Mouse (Mus musculus) mouse embryonic stem cell (cell line): Measurements from ENCODE around the gene Dnajb13.

ENCODE experiments used
- in situ Hi-C, 2 experiments: fragments of 300-500 bp; cut with MboI; formaldehyde crosslinking; loops; 1 replicate in 1 of 2; 3 replicates in 1 of 2; pipeline ENCODE4 v1.14.3; 2019 to 2020; ENCODE audit warnings: low sequenced_read_pairs in 2 of 2, low pct_unique_long_range_greater_than_20kb in 1 of 2, mixed read lengths in 1 of 2; ENCODE audit not compliant: unreplicated experiment in 1 of 2

The Dnajb13 gene

GRCm38 (mm10) chr7:100514573-100514972, at the start of gene Dnajb13:
Dnajb13 (minus strand) TSS chr7:100514960.
- in situ Hi-C loops = no loop called here

- in situ Hi-C loops = no loop called here
These were observed 47.3 kb upstream of the Dnajb13 start for GRCm38 (mm10) chr7:100561861-100562587.

GRCm38 (mm10) chr7:100559331-100559730, 44.6 kb upstream of the Dnajb13 start:
- in situ Hi-C loops = no loop called here

- in situ Hi-C loops = no loop called here
These were observed 42.5 kb upstream of the Dnajb13 start for GRCm38 (mm10) chr7:100557241-100557640.

GRCm38 (mm10) chr7:100555431-100555951, 40.7 kb upstream of the Dnajb13 start:
- in situ Hi-C loops = no loop called here

DNA sequence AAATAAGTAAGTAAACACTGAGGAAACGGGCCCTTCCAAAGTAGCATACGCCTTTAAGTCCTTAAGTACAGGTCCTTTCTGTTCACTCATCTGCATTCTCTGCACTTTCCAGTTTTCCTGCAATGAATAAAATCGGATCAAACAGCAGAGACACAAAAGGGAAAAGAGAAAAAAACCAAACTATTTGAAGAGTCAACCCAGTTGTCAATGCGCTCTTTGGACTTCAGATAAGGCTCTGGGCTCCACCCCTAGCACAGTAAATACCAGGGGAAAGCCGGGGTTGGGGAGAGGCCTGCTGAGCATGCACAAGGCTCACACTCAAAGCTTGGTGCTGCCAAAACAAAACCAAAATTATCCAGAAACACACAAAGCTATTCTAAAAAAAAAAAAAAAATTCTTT, 40.2 kb upstream of the Dnajb13 start:
- in situ Hi-C loops = no loop called here

- in situ Hi-C loops = no loop called here
These were observed 35.7 kb upstream of the Dnajb13 start for GRCm38 (mm10) chr7:100550338-100551007.

- in situ Hi-C loops = no loop called here
These were observed 35.0 kb upstream of the Dnajb13 start for GRCm38 (mm10) chr7:100549796-100550195.

GRCm38 (mm10) chr7:100547631-100548030, 32.9 kb upstream of the Dnajb13 start:
- in situ Hi-C loops = no loop called here

GRCm38 (mm10) chr7:100544437-100544836, 29.7 kb upstream of the Dnajb13 start:
- in situ Hi-C loops = no loop called here

- in situ Hi-C loops = no loop called here
These were observed 24.8 kb upstream of the Dnajb13 start for GRCm38 (mm10) chr7:100539516-100539915.

- in situ Hi-C loops = no loop called here
These were observed 22.8 kb upstream of the Dnajb13 start for GRCm38 (mm10) chr7:100537519-100537902.

DNA sequence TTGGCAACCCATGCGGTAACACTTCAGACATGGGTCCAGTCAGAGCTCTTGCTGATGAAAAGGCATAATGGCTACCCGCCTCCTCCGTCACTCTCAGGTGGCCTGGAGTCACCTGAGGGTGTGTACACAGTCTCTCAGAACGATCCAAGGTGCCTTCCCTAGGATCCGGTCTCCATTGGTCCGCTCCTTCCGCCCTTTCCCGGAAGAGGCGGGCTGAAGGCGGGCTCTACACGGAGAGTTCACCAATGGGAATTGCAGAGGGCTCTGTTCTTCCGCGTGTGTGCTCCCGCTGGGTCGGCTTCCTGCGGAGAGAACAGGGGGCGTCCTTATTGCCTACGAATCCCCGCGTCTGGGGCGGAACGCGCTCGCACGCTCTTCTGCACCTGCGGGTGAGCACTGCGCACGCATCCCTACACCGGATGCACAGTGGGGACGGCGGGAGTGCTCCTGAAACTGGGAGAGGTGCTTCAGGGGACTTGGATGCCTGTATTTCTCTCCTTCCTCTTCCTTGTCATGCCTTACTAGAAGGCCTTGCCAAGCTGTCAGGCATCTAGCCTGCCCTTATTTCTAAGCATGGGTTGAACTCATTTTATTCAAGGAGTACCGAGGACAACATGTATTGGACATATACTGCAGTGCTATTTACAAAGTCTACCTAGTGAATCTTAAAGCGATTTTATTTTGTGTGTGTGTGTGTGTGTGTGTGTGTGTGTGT, 22.2 kb upstream of the Dnajb13 start, which contains the start of gene Coa4:
Gene Coa4 (plus strand): TSS at position 268 of the 715 bp plus-strand sequence.
- in situ Hi-C loops = no loop called here

- in situ Hi-C loops = no loop called here
These were observed 21.1 kb upstream of the Dnajb13 start for GRCm38 (mm10) chr7:100535831-100536230.

- in situ Hi-C loops = no loop called here
These were observed 19.5 kb upstream of the Dnajb13 start for GRCm38 (mm10) chr7:100534216-100534615.

DNA sequence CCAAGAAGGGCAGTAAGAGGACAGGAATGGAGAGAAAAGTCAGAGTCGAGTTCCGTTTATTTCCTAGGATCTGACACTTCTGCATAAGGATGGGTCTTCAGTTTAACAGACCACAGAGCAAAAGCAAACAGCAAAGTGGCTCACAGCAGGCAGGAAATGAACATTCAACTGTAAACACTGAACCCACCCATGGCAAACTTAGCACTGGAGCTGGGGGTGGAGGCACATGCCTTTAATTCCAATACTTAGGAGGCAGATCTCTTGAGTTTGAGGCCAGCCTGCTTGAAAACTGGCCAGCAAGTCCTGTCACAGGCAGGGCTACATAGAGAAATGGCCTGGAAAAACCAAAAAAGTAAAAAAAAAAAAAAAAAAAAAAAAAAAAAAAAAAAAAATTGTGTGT, 18.7 kb upstream of the Dnajb13 start:
- in situ Hi-C loops = no loop called here

DNA sequence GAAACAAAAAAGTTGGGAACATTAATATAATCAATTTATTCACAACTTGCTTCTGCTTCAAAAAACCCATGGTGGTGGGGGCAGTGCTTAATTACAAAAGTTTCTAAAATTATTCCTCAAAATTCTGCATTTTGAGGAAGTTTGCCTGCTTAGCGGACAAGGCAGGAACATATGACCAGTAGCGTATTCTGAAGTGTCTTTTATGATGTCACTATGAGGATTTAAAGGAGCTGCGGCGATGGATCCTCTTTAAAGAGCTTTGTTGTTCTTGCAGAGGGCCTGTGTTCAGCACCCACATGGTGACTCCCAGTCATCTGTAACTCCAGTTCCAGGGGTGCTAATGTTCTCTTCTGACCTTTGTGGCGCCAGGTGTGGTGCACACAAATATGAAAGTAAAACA, 16.0 kb upstream of the Dnajb13 start:
- in situ Hi-C loops = no loop called here

GRCm38 (mm10) chr7:100524669-100525068, 9.9 kb upstream of the Dnajb13 start:
- in situ Hi-C loops = no loop called here

DNA sequence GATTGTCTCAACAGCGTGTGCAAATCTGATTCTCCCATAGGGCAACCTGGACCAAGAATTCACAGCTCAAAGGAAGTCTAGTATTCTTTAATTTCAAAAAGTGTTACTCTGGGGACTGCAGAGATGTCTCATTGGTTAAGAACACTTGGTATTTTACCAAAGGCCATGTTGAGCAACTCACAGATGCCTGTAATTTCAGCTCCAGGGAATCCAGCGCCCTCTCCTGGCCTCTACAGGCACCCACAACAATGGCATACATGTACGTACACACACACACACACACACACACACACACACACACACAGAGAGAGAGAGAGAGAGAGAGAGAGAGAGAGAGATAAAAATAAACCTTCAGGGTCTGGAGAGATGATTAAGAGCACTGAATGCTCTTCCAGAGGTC, 7.5 kb upstream of the Dnajb13 start:
- in situ Hi-C loops = no loop called here
